Mouse (Mus musculus) limb, embryonic 10.5 days (tissue): ENCODE data around the gene Fam114a2. TPM values are rescaled to one million over a fixed set of nuclear protein-coding genes. Genes with fewer than 3 reads are reported as not detected.
A peak's percentile ranks its signal among the peaks of the same experiment; 100 is the strongest.

ENCODE experiments used
- DNase-seq: peaks from one replicate; pipeline ENCODE4 v3.0.0-alpha.2; 2017; ENCODE audit warnings: low spot score
- H3K27ac ChIP-seq: fragments of 300-500 bp; sonication (generic); 2 replicates; pipeline ENCODE4 v1.5.1; 2016; ENCODE audit warnings: mild to moderate bottlenecking
- H3K27me3 ChIP-seq: fragments of 300-500 bp; sonication (generic); 2 replicates; pipeline ENCODE4 v1.6.1; 2016; ENCODE audit warnings: low read depth, mild to moderate bottlenecking; ENCODE audit not compliant: poor library complexity, severe bottlenecking
- H3K36me3 ChIP-seq: fragments of 300-500 bp; sonication (generic); 2 replicates; pipeline ENCODE4 v1.6.1; 2016; ENCODE audit warnings: mild to moderate bottlenecking, moderate library complexity
- H3K4me1 ChIP-seq: fragments of 300-500 bp; sonication (generic); 2 replicates; pipeline ENCODE4 v1.6.1; 2016
- H3K4me3 ChIP-seq: fragments of 300-500 bp; sonication (generic); 2 replicates; pipeline ENCODE4 v1.5.1; 2016; ENCODE audit warnings: mild to moderate bottlenecking, moderate library complexity
- H3K9me3 ChIP-seq: fragments of 300-500 bp; sonication (generic); replicated peaks from 2 replicates; pipeline ENCODE4 v1.6.1; 2016; ENCODE audit warnings: mild to moderate bottlenecking
- WGBS: fragments of 180-500 bp; shearing (Covaris S2); methylation state at CpG from one replicate; pipeline ENCODE4 v1.1.7; 2016; 5-methylcytosine and 5-hydroxymethylcytosine counted together
- polyA plus RNA-seq: library from polyadenylated mRNA; unstranded; fragments of >200 nt; fragmentation: Nextera tagmentation; extraction: Ambion mirVana; gene quantifications from 2 replicates; pipeline ENCODE4 v1.2.1, GENCODE M21; 2016

The Fam114a2 gene
- polyA plus RNA-seq, 1 experiment from 2014 or later, result 67.6 TPM

DNA sequence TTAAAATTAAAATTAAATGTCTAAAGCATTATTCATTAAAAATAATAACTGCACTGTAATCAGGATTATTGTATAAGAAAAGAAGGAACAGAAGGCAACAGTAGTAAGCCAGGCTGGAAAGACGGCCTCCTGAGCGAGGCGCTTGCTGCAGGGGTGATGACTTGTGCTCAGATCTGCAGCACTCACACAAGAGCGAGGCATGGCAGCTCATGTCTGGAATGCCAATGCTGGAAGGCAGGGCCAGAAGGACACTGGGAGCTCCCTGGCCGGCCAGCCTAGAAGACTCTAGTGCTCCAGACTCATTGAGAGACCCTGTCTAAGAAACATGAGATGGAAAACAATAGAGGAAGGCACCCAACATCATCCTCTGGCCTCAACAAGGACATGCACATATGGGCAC, 15.3 kb downstream of the Fam114a2 start:
- no peaks in the 10 kb centered on the region for H3K27me3 ChIP-seq
- no peak overlapping the region for H3K4me3 ChIP-seq
- H3K36me3 ChIP-seq, result peaks cover 88% of the 10 kb centered on the region
- no peaks in the 10 kb centered on the region for H3K4me1 ChIP-seq
- no peak overlapping the region for H3K27ac ChIP-seq
- no peaks in the 10 kb centered on the region for H3K9me3 ChIP-seq
- no peak for DNase-seq
- 97% methylated on average over 5 of the region's 5 CpGs for WGBS

DNA sequence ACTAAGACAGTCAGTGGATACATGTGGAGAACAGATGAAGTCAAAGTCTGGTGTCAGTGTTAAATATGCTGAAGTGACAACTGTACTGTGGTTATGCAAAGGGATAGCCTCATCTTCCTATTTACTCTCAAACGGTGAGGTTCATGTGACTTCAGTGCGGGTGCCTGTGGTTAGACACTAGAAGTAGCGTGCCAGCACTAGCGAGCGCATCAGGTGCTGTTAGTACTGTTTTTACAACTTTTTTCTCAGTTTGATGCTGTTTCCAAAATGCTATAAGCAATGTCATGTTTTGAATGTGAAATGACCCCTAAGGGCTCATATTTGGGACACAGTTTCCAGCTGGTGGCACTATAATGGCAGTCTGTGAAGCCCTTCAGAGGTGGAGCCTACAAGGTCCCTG, 20.2 kb downstream of the Fam114a2 start:
- 95% methylated on average over 5 of the region's 5 CpGs for WGBS
- peaks cover 84% of the 10 kb centered on the region for H3K36me3 ChIP-seq
- H3K4me3 ChIP-seq, result no peak overlapping the region
- H3K27ac ChIP-seq, result no peak overlapping the region
- no peaks in the 10 kb centered on the region for H3K9me3 ChIP-seq
- no peaks in the 10 kb centered on the region for H3K4me1 ChIP-seq
- no peaks in the 10 kb centered on the region for H3K27me3 ChIP-seq
- no peak for DNase-seq

DNA sequence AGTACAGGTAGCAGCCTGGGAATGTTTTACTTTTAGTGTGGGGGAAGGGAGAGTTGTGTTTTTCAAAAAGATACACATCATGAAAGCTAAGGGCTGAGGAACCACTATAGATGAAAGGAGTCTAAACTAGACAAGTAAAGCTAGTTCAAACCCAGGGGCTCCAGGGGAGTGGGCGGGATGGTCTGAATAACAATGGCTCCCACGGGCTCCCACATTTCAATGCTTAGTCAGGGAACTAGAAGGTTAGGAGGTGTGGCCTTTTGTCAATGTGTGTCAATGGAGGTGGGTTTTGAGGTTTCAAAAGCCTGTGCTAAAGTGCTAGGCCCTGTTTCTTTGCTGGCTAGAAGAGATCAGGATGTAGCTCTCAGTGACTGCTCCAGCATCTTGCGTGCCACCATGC, 20.7 kb downstream of the Fam114a2 start:
- no peaks in the 10 kb centered on the region for H3K4me1 ChIP-seq
- no peaks in the 10 kb centered on the region for H3K9me3 ChIP-seq
- peaks cover 85% of the 10 kb centered on the region for H3K36me3 ChIP-seq
- H3K27ac ChIP-seq, result no peak overlapping the region
- H3K4me3 ChIP-seq, result no peak overlapping the region
- 89% methylated on average over 3 of the region's 3 CpGs for WGBS
- DNase-seq, result no peak
- no peaks in the 10 kb centered on the region for H3K27me3 ChIP-seq

- Histone ChIP-seq H3K4me1 (no peaks in the 10 kb centered on the region), H3K27ac (no peak overlapping the region), H3K27me3 (no peaks in the 10 kb centered on the region), H3K9me3 (no peaks in the 10 kb centered on the region), H3K36me3 (peaks cover 90% of the 10 kb centered on the region), H3K4me3 (no peak overlapping the region)
- no peak for DNase-seq
- 83% methylated on average over 3 of the region's 3 CpGs for WGBS
Observed at GRCm38 (mm10) chr11:57496462-57497039, 21.9 kb downstream of the Fam114a2 start.

GRCm38 (mm10) chr11:57488436-57488835, 30.0 kb downstream of the Fam114a2 start:
- WGBS, result 85% methylated on average over 5 of the region's 5 CpGs
- Histone ChIP-seq H3K9me3 (no peaks in the 10 kb centered on the region), H3K36me3 (peaks cover 84% of the 10 kb centered on the region), H3K4me3 (no peak overlapping the region), H3K27ac (no peak overlapping the region), H3K4me1 (no peaks in the 10 kb centered on the region), H3K27me3 (no peaks in the 10 kb centered on the region)
- DNase-seq, result no peak

- no peak overlapping the region for H3K4me3 ChIP-seq
Observed at GRCm38 (mm10) chr11:57478077-57478476, 40.3 kb downstream of the Fam114a2 start.

DNA sequence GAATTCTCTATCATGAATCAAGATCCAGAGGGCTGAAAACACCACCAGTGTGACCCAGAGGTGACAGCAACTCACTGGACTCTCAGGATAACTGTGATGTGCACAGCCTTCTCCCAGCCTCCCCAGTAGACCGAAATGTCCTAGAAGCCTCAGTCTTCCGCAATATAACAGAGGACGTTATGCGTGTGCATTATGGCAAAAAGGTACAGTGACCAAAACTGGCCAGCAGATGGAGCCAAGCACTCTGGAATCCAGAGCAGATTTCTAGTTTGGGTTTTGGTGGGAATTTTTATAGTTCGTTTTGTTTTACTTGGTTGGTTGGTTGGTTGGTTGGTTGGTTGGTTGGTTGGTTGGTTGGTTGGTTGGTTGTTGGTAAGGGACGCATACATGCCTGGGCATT, 43.3 kb downstream of the Fam114a2 start:
- Histone ChIP-seq H3K9me3 (no peaks in the 10 kb centered on the region), H3K27me3 (no peaks in the 10 kb centered on the region), H3K4me1 (no peaks in the 10 kb centered on the region; the same call in 1 of the 2 replicates), H3K4me3 (no peak overlapping the region), H3K36me3 (peaks cover 2% of the 10 kb centered on the region; the same call in 1 of the 2 replicates), H3K27ac (no peak overlapping the region)
- 55% methylated on average over 6 of the region's 6 CpGs for WGBS
- peak; percentile 63 for DNase-seq

More at GRCm38 (mm10) chr11:57478077-57478476, 40.3 kb downstream of the Fam114a2 start:
- Histone ChIP-seq H3K27ac (no peak overlapping the region), H3K27me3 (no peaks in the 10 kb centered on the region), H3K36me3 (peaks cover 23% of the 10 kb centered on the region), H3K4me1 (no peaks in the 10 kb centered on the region), H3K9me3 (no peaks in the 10 kb centered on the region)
- DNase-seq, result no peak
- 89% methylated on average over 5 of the region's 5 CpGs for WGBS

DNA sequence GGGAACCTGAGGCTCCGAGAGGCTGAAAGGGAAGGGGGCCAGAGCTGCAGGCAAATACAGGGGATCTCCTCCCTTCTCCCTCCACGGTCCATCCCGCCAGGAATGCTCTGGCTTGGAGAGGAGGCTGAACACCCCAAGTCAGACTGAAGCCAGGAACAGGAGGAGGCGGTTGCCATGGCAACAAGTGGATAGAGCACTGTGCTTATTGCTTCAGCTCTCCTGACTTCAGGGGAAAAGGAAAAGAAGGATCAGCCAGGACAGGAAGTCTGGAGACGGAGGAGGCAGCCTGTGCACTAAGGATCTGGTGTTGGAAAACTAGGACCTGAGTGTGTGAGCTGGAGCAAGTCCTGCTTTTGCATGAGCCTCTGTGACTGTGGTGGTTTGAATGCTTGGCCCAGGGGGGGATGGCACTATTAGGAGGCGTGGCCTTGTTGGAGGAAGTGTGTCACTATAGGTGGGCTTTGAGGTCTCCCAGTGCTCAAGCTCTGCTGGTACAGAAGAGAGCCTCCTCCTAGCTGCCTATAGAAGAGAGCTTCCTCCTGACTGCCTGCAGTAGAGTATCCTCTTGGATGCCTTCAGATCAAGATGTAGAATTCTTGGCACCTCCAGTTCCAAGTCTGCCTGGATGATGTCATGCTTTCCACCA, 44.0 kb downstream of the Fam114a2 start:
- H3K4me1 ChIP-seq, result no peaks in the 10 kb centered on the region; the same call in 1 of the 2 replicates
- no peak for DNase-seq
- no peak overlapping the region for H3K27ac ChIP-seq
- no peaks in the 10 kb centered on the region for H3K9me3 ChIP-seq
- H3K4me3 ChIP-seq, result no peak overlapping the region
- WGBS, result 77% methylated on average over 6 of the region's 6 CpGs
- 0 out of 2 replicates have a peak, but pooled peaks cover 2% of the 10 kb centered on the region for H3K36me3 ChIP-seq
- H3K27me3 ChIP-seq, result no peaks in the 10 kb centered on the region

GRCm38 (mm10) chr11:57470979-57471378, 47.4 kb downstream of the Fam114a2 start:
- H3K27ac ChIP-seq, result no peak overlapping the region
- H3K4me3 ChIP-seq, result no peak overlapping the region
- no peak for DNase-seq
- H3K9me3 ChIP-seq, result no peaks in the 10 kb centered on the region
- H3K27me3 ChIP-seq, result no peaks in the 10 kb centered on the region
- no peaks in the 10 kb centered on the region; the same call in 1 of the 2 replicates for H3K4me1 ChIP-seq
- no peaks in the 10 kb centered on the region for H3K36me3 ChIP-seq
- WGBS, result 94% methylated on average over 7 of the region's 7 CpGs

GRCm38 (mm10) chr11:57470056-57470455, 48.4 kb downstream of the Fam114a2 start:
- Histone ChIP-seq H3K9me3 (no peaks in the 10 kb centered on the region), H3K4me3 (no peak overlapping the region), H3K27me3 (no peaks in the 10 kb centered on the region), H3K36me3 (no peaks in the 10 kb centered on the region), H3K27ac (no peak overlapping the region), H3K4me1 (no peaks in the 10 kb centered on the region; the same call in 1 of the 2 replicates)
- no peak for DNase-seq
- 51% methylated on average over 6 of the region's 6 CpGs for WGBS

GRCm38 (mm10) chr11:57468706-57469105, 49.7 kb downstream of the Fam114a2 start:
- Histone ChIP-seq H3K27me3 (no peaks in the 10 kb centered on the region), H3K27ac (no peak overlapping the region), H3K4me1 (no peaks in the 10 kb centered on the region; the same call in 1 of the 2 replicates), H3K36me3 (no peaks in the 10 kb centered on the region), H3K9me3 (no peaks in the 10 kb centered on the region), H3K4me3 (no peak overlapping the region)
- WGBS, result 78% methylated on average over 4 of the region's 4 CpGs
- no peak for DNase-seq

DNA sequence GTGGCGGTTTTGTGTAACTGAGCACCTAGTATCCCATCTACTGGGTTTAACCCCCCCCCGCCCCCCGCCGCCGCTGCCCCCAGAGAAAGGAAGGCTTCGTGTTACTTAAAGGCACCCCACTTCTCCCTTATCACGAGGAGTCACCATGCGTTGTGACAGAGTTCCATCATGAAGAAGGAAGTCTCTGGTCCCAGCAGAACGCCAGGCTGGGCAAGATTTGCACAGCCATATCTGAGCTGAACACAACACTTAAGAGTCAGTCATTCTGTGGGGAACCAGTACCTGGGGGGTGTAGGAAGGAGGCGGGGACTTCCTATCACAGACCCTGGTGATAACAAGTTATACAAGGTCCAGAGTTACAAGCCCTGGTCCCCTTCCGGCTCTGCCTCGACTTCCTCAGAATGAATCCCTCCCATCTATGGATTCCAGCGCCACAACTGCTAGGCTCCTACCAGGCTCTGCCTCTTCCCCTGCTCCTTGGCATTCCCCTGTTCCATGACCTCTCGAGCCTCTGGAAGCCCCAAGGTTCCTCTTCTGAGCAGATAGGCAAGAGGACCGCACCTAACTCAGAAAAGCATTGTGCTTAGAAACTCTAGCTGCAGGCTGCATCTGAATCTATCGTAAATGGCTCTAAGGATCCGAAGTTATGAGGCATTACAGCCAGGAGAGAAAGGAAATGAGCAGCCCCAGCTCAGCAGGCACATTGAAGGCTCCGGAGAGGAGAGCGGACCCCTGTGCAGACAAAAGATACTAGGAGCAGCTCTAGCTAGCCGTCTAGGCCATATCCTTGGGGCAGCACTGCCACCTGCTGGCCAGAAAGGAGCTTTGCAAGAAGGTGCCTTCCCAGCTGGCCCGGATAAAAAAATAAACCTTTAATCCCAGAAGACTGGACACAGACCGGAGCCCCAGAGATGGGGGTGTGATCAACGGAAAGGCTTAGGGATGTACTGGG, 51.0 kb downstream of the Fam114a2 start:
- Histone ChIP-seq H3K27ac (0 out of 2 replicates have a peak overlapping the region, but pooled peaks have one; percentile 15), H3K4me1 (no peaks in the 10 kb centered on the region; the same call in 1 of the 2 replicates), H3K9me3 (no peaks in the 10 kb centered on the region), H3K4me3 (no peak overlapping the region), H3K36me3 (no peaks in the 10 kb centered on the region), H3K27me3 (no peaks in the 10 kb centered on the region)
- 61% methylated on average over 23 of the region's 23 CpGs for WGBS
- peak; percentile 84 for DNase-seq

DNA sequence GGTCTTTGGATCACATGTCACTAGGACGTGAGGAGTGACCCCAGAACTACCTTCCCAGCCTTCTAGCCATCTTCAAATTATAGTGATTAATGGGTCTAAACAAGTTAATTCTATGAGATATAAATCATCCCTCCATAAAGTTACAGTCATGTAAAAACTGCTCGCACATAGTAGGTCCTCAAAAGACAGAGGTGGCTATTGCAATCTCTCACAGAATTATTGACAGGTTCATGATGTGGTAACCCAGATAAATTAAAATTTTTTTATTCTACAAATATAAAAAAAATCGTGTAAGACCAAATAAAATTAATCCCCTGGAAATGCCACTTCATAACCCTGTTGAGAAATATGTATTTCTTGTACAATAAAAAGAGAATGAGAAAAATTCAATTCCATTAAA, 52.6 kb downstream of the Fam114a2 start:
- Histone ChIP-seq H3K4me1 (no peaks in the 10 kb centered on the region), H3K4me3 (no peak overlapping the region), H3K27ac (no peak overlapping the region), H3K27me3 (no peaks in the 10 kb centered on the region), H3K36me3 (no peaks in the 10 kb centered on the region), H3K9me3 (no peaks in the 10 kb centered on the region)
- no peak for DNase-seq
- WGBS, result 71% methylated on average over 3 of the region's 3 CpGs
